Mouse (Mus musculus): ENCODE data around the gene 1700020L24Rik.
A peak's percentile ranks its signal among the peaks of the same experiment; 100 is the strongest.

Gene 1700020L24Rik

DNA sequence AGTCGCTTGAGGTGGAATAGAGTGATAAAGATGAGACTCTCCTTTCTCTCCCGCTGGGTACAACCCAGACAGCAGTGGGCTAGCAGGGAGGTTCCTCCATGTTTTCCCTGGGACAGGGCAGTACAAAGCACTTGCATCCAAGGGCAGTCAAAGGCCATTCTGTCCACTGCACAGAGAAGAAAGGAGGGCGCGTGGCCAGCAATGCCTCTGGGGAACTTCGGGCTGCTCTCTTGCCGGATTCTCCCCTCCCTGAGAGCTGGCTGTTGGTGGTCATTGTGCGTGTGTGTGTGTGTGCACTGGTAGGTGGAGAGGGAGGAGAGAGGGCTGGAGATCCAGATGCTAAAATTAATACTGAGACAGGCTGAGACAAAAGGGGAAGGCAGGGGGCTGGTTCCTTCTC lies 3.8 kb downstream of the 1700020L24Rik start:
- no peak for DNase-seq

- peak; percentile 75 for DNase-seq
Observed at GRCm38 (mm10) chr11:83442596-83443267, 5.3 kb downstream of the 1700020L24Rik start.

GRCm38 (mm10) chr11:83443824-83444223 lies 6.3 kb downstream of the 1700020L24Rik start:
- no peak for DNase-seq

DNA sequence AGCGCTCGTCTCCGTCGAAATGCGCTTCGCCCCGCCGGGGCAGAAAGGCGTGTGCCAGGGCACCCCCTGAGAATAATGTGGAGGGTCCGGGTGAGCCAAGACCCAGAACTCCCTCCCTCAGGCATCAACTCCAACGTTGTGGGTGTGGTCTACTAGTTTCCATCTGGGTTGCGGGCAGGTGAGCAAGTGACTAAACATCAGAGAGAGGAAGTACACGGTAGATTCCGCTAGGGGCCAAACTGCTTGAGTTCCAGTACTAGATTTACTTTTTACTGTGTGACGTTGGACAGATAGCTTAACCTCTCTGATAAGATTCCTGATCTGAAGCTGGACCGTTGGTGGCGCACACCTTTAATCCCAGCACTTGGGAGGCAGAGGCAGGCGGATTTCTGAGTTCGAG lies 7.5 kb downstream of the 1700020L24Rik start:
- DNase-seq, result no peak

DNA sequence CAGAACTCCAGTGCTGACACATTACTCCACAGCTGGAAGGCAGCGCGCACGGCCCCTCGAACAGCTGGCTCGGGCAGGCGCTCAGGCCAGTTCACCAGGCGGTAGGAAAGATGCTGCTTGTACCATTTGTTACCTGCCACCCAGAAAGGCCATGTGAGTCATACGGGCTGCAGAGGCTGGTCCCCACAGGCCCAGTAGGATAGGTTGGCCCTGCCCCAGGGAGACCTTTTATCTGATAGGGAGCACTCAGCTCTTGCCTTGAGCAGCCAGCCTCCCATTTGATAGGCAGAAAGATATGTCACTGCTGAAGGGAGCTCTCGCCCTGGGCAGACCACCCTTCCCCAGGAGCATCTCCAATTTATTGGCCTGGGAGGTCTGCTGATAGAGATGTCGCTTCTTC lies 10.1 kb downstream of the 1700020L24Rik start:
- DNase-seq, result no peak

DNA sequence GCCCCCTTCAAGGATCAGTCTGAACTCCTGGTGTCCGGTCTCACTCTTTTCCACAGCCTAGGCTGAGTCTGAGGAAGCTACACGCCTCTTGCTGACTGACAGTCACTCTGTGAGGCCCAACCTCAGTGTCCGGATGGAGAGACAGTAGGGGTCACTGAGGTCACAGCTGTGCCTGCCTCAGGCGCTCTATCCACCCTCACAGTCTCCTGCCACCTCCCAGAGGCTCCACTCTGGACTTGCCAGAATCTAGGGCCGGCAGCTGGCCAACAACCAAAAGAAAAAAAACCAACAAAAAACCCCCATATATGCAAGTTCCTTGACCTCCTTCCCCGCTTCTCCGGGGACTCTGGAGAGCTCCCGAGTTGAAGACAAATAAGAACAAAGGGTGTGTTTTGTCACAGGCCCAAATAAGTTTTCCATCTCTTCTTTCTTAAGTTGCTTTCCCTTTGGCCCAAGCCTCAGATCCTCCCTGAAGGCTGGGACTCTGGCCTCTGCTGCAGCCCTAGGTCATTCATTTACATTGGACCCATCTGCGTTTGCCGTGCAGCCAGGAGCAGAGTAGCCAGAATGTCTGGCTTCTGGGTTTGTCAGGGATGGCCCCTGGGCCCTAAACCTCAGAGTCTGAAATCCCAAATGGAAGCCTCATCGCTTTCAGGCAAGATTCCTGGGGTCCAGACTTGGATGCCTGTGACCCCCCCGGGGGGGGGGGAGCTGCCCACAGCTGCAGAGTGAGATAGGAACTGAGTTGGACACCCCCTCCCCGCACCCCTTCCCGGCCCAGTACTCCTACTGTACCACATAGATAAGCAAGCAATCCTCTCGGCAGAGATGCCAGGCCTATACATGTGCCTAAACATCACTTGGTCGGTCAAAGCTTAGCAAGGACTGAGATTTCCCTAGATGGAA lies 10.8 kb downstream of the 1700020L24Rik start:
- no peak for DNase-seq

GRCm38 (mm10) chr11:83448927-83449236 lies 11.4 kb downstream of the 1700020L24Rik start:
- DNase-seq, result no peak

- no peak for DNase-seq
Observed at GRCm38 (mm10) chr11:83449298-83449697, 11.8 kb downstream of the 1700020L24Rik start.

DNA sequence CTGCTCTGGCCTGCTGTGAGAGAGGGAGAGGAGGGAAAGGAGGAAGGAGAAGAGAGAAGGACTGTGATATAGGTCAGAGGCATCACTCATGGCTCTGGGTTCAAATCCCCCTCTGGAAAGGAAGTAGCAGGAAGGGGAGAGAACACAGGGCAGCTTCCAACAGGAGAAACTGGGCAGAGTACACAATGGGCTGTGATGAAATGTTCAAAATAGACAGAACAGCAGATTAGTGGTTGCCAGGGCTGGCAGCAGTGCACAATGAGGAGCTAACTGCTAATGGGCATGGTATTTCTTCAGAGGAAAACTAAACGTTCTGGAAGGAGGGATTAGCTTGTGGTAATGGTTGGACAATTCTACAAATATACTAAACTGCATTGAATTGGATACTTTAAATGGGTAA lies 13.1 kb downstream of the 1700020L24Rik start:
- no peak for DNase-seq

- no peak for DNase-seq
Observed at GRCm38 (mm10) chr11:83451281-83451680, 13.8 kb downstream of the 1700020L24Rik start.

DNA sequence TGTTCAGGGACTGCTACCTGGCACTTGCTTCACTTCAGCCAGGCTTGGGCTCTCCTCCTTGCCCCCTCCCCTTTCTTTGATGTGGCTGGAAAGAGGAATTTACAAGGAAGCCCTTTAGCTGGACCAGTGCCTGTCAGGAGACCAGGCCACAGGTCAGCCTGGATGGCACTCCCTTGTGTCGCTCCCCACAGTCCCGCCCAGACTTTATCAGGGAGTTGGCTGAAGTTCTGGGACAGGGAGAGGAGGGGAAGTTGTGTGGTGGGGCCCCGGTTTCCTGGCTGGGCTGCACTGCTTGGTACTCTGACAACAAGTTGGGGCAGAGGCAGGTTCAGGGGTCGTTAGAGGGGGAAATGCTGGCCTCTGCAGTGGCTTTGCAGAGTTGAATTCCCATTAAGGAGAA lies 17.1 kb downstream of the 1700020L24Rik start:
- DNase-seq, result no peak

GRCm38 (mm10) chr11:83455608-83456007 lies 18.1 kb downstream of the 1700020L24Rik start:
- no peak for DNase-seq

DNA sequence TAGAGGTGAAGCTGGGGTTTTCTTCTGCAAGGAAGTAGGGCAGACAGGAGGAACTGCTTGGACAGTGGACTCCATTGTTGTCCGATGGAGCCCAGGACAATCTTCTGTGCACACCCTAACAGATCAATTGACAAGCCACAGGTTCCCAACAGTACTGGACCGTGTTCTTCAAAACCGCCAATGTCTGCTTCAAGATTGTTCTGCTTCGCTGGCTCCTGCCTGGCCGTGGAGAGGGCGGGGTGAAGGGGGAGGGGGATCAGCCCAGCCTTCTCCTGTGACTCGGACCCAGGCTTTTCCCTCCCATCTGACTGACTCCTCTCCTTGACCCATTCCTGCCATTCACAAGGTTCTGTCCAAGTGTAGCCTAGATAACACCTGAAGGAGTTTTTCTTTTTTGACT lies 19.8 kb downstream of the 1700020L24Rik start:
- no peak for DNase-seq

DNA sequence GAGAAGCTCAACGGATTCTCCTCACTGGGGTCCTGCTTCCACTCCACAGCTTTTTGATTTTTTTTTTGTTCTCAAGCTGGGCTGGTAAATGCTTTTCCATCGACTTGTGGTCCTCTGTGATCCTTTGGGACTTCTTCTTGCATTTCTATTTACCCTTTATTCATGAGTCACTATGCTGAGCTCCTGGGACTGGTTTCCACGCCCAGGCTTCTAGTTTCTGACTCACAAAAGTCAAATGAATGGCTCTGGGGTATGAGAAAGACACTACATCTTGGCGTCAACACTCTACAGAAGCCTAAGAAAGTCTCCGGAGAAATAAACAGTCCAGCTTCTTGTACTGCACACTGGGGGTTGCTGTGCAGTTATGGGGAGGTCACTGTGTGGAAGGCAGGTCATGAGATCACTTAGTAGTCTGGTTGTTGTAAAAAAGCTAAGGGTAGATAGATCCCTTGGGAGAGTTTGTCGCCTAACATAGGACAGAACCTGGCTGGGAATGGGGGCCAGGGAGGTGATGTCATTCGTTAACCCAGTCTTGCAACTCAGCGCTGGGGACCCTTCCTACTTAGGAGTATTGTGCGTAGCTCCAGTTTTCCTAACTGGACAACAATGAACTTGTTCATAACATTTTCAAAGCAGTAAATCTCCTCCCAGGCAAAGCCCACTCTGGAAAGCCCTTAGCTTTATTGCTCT lies 20.6 kb downstream of the 1700020L24Rik start:
- no peak for DNase-seq

- peak; percentile 4 for DNase-seq
Observed at GRCm38 (mm10) chr11:83461462-83462027, 24.1 kb downstream of the 1700020L24Rik start.

DNA sequence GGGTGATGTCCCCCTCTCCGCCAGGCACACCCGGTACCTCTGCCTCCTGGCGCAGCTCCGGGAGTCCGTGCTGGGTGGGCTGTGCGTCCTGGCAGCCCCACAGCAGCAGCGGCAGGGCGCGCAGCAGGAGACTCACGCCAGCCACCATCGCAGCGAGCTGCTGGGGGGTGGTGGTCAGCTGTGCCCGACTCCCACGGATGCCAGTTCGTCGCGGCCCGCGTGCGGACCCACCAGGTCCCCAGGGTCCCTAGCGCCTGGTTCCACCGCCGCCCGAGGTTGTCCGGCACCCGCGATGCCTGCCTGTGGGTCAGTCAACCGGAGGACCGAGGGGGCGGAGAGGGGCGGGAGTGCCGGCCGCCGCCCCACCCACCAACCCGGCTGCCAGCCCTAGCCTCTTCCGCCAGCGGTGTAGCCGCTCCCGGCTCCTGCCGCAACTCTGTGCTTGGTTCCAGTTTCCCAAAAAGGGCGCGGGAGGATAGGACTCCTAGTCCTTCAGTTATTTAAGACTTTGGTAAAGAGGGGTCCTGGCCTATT lies 25.3 kb downstream of the 1700020L24Rik start, which contains the start of gene Mmp28:
Gene Mmp28, minus strand, starts transcription at position 361 of the 534 bp plus-strand sequence.
- DNase-seq, result peak; percentile 45

GRCm38 (mm10) chr11:83465976-83466375 lies 28.5 kb downstream of the 1700020L24Rik start:
- DNase-seq, result peak; percentile 91

GRCm38 (mm10) chr11:83467120-83467652 lies 29.7 kb downstream of the 1700020L24Rik start:
- DNase-seq, result peak; percentile 62

- no peak for DNase-seq
Observed at GRCm38 (mm10) chr11:83468765-83469164, 31.3 kb downstream of the 1700020L24Rik start.

DNA sequence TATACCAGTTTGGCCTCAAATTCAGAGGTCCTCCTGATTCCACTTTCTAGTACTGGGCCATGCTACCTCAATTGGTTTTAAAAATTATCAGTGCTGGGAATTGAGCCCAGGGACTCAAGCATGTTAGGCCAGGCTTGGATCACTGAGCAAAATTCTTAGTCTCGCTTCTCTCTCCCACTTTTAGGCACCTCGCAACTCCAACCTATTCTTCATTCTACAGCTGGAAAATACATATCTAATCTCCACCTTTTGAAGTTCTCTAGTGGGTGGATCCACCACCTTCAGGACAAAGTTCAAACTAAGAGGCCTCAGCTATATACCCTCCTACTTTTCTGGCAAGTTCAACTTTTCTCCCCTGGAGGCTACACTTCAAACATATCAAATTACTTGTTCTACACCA lies 34.3 kb downstream of the 1700020L24Rik start:
- no peak for DNase-seq

DNA sequence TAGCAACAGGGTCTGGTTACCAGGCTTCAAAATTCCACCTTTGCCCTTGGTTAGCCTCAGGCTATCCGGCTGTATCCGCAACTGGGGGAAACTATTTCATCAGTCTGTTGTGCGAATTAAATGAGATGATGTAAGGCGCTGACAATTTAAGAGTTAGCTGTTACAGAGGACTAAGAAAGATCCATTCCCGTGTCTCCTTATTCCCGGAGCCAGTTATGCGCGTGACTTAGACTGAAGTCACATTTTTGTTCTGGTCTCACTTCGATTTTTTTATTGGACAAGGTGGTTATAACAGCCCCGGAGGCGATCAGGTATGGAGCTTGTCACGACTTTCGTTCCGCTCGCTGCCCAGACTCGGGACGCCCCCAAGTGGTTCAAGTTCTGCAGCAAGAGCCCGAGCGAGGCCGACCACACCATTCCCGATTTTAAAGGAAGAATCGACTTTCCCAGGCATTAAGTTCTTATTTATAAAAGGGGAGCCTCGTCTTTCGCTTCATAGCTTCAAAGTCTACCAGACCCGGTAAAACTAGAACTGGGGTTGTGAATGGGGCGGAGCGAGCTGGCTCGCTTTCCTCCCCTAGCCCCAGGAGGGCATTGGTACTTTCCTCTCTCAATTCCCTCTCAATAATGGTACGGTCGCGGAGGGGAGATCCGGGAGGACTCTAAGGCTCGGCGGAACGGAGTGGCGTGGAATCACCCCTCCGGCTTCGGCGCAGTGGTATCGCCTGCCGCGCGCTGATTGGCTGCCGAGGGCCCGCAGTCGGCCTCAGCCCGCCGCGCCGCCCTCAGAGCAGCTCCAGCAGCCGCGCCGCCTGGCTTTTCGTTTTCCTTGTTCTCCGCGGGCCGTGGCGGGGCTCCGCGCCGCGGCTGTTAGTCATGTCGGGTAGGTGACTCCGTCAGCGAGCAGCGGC lies 35.1 kb downstream of the 1700020L24Rik start, which contains the start of gene Taf15:
Gene Taf15, plus strand, starts transcription at position 763 of the 911 bp plus-strand sequence.
- peak; percentile 99 for DNase-seq

All from cerebellum, adult 11-12 months (tissue).